Mouse (Mus musculus): ENCODE data around the gene Ctdsp1. TPM values are rescaled to one million over a fixed set of nuclear protein-coding genes. Genes with fewer than 3 reads are reported as not detected.

The Ctdsp1 gene
- total and polyA plus RNA-seq, 3 experiments, result 64.6 to 272 (median 154) TPM

GRCm38 (mm10) chr1:74408589-74409504, 17.5 kb downstream of the Ctdsp1 start, which contains the start of gene Vil1:
Vil1 (plus strand) TSS chr1:74409376.
- H3K9me3 ChIP-seq (replicated peaks), result no peaks in the 10 kb centered on the region
- ATAC-seq (ENCODE audit: extremely low read depth, insufficient number of reproducible peaks, low FRiP score, poor library complexity, severe bottlenecking), result no peak
- no peak for TF ChIP-seq GATA1 (IDR thresholded peaks at IDR 0.05; ENCODE audit: borderline replicate concordance, low read length)
- TF ChIP-seq POLR2AphosphoS5 (IDR thresholded peaks at IDR 0.05; ENCODE audit: insufficient replicate concordance, low read depth, low read length), result no peak
- no peak for TF ChIP-seq GATA2 (IDR thresholded peaks at IDR 0.05; ENCODE audit: borderline replicate concordance, low read depth, low read length)
- TF ChIP-seq TAL1 (conservative IDR thresholded peaks at IDR 0.05; ENCODE audit: low read depth, low read length), result no peak
- no peak for TF ChIP-seq CTCF (IDR thresholded peaks at IDR 0.05; ENCODE audit: low read depth, low read length)
- H3K4me1 ChIP-seq (ENCODE audit: insufficient read depth, low read depth, low read length), result peaks cover 35% of the 10 kb centered on the region
- peaks cover 25% of the 10 kb centered on the region for H3K27me3 ChIP-seq (ENCODE audit: insufficient read depth, low read length)
- DNase-seq (ENCODE audit: low spot score), result no peak
- no peaks in the 10 kb centered on the region for H3K36me3 ChIP-seq (replicated peaks)
- H3K4me3 ChIP-seq (ENCODE audit: low read depth, low read length), result peak within 1 kb of the TSS; percentile 3; the same call in 1 of the 2 replicates

- TF ChIP-seq GATA2 (IDR thresholded peaks at IDR 0.05; ENCODE audit: borderline replicate concordance, low read depth, low read length) (no peak), CTCF (IDR thresholded peaks at IDR 0.05; ENCODE audit: low read depth, low read length) (no peak), TAL1 (conservative IDR thresholded peaks at IDR 0.05; ENCODE audit: low read depth, low read length) (no peak), GATA1 (IDR thresholded peaks at IDR 0.05; ENCODE audit: borderline replicate concordance, low read length) (no peak), POLR2AphosphoS5 (IDR thresholded peaks at IDR 0.05; ENCODE audit: insufficient replicate concordance, low read depth, low read length) (no peak)
These were observed 20.5 kb downstream of the Ctdsp1 start for GRCm38 (mm10) chr1:74411753-74412325.

DNA sequence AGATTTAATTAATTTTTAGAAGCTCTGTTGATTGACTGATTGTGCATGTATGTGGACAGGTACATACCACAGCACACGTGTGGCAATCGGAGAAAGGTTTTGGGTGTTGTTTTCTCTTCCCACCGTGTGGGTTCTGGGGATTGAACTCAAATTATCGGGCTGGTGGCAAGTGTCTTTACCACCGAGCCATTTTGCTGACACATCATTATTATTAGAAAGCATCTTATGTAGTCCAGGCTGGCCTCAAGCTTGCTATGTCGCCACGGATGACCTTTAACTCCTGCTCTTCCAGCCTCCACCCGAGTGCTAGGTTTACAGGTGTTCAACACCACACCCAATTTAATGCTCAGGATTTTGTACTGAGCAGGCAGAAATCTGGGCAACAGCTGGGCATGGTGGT, 21.4 kb downstream of the Ctdsp1 start:
- Histone ChIP-seq H3K4me1 (ENCODE audit: insufficient read depth, low read depth, low read length) (peaks cover 36% of the 10 kb centered on the region), H3K4me3 (ENCODE audit: low read depth, low read length) (no peak overlapping the region), H3K36me3 (replicated peaks) (no peaks in the 10 kb centered on the region), H3K27me3 (ENCODE audit: insufficient read depth, low read length) (peaks cover 28% of the 10 kb centered on the region), H3K9me3 (replicated peaks) (no peaks in the 10 kb centered on the region)
- TF ChIP-seq GATA2 (IDR thresholded peaks at IDR 0.05; ENCODE audit: borderline replicate concordance, low read depth, low read length) (no peak), GATA1 (IDR thresholded peaks at IDR 0.05; ENCODE audit: borderline replicate concordance, low read length) (no peak)
- no peak for DNase-seq (ENCODE audit: low spot score)
- no peak for ATAC-seq (ENCODE audit: extremely low read depth, insufficient number of reproducible peaks, low FRiP score, poor library complexity, severe bottlenecking)

More at GRCm38 (mm10) chr1:74411753-74412325, 20.5 kb downstream of the Ctdsp1 start:
- Histone ChIP-seq H3K36me3 (replicated peaks) (no peaks in the 10 kb centered on the region), H3K9me3 (replicated peaks) (no peaks in the 10 kb centered on the region), H3K27me3 (ENCODE audit: insufficient read depth, low read length) (peaks cover 28% of the 10 kb centered on the region), H3K4me3 (ENCODE audit: low read depth, low read length) (no peak overlapping the region), H3K4me1 (ENCODE audit: insufficient read depth, low read depth, low read length) (peaks cover 39% of the 10 kb centered on the region)
- ATAC-seq (ENCODE audit: extremely low read depth, insufficient number of reproducible peaks, low FRiP score, poor library complexity, severe bottlenecking), result no peak
- DNase-seq (ENCODE audit: low spot score), result no peak

GRCm38 (mm10) chr1:74415143-74415542, 23.8 kb downstream of the Ctdsp1 start:
- H3K36me3 ChIP-seq (replicated peaks), result no peaks in the 10 kb centered on the region

GRCm38 (mm10) chr1:74418747-74419439, 27.6 kb downstream of the Ctdsp1 start:
- no peak for ATAC-seq (ENCODE audit: extremely low read depth, insufficient number of reproducible peaks, low FRiP score, poor library complexity, severe bottlenecking)
- peaks cover 33% of the 10 kb centered on the region for H3K4me1 ChIP-seq (ENCODE audit: insufficient read depth, low read depth, low read length)
- H3K36me3 ChIP-seq (replicated peaks), result no peaks in the 10 kb centered on the region
- H3K9me3 ChIP-seq (replicated peaks), result no peaks in the 10 kb centered on the region
- no peak for DNase-seq (ENCODE audit: low spot score)
- no peak overlapping the region for H3K4me3 ChIP-seq (ENCODE audit: low read depth, low read length)
- peaks cover 50% of the 10 kb centered on the region for H3K27me3 ChIP-seq (ENCODE audit: insufficient read depth, low read length)
- TF ChIP-seq CTCF (IDR thresholded peaks at IDR 0.05; ENCODE audit: low read depth, low read length), result no peak
- TF ChIP-seq GATA2 (IDR thresholded peaks at IDR 0.05; ENCODE audit: borderline replicate concordance, low read depth, low read length), result no peak
- TF ChIP-seq POLR2AphosphoS5 (IDR thresholded peaks at IDR 0.05; ENCODE audit: insufficient replicate concordance, low read depth, low read length), result no peak
- no peak for TF ChIP-seq TAL1 (conservative IDR thresholded peaks at IDR 0.05; ENCODE audit: low read depth, low read length)
- no peak for TF ChIP-seq GATA1 (IDR thresholded peaks at IDR 0.05; ENCODE audit: borderline replicate concordance, low read length)

More at GRCm38 (mm10) chr1:74415143-74415542, 23.8 kb downstream of the Ctdsp1 start:
- ATAC-seq (ENCODE audit: extremely low read depth, insufficient number of reproducible peaks, low FRiP score, poor library complexity, severe bottlenecking), result peak; percentile 54
- Histone ChIP-seq H3K9me3 (replicated peaks) (no peaks in the 10 kb centered on the region), H3K4me3 (ENCODE audit: low read depth, low read length) (no peak overlapping the region), H3K27me3 (ENCODE audit: insufficient read depth, low read length) (peaks cover 38% of the 10 kb centered on the region), H3K4me1 (ENCODE audit: insufficient read depth, low read depth, low read length) (peaks cover 26% of the 10 kb centered on the region)
- no peak for TF ChIP-seq TAL1 (conservative IDR thresholded peaks at IDR 0.05; ENCODE audit: low read depth, low read length)
- DNase-seq (ENCODE audit: low spot score), result no peak

DNA sequence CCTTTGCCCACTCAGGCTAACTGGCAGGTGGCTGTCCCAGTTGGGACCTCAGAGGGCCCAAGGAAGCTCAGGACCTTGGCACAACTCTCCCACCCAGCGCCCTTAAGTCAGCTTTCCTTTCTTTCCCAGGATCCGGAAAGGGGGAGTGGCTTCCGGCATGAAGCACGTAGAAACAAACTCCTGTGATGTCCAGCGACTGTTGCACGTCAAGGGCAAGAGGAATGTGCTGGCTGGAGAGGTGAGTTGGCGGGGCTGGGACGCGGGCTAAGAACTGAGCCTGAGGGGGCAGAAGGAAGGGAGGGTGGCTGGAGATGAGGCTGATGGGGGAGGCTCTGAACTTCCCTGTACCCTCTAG, 28.1 kb downstream of the Ctdsp1 start:
- Histone ChIP-seq H3K27me3 (ENCODE audit: insufficient read depth, low read length) (peaks cover 53% of the 10 kb centered on the region), H3K4me1 (ENCODE audit: insufficient read depth, low read depth, low read length) (peaks cover 27% of the 10 kb centered on the region), H3K36me3 (replicated peaks) (no peaks in the 10 kb centered on the region), H3K4me3 (ENCODE audit: low read depth, low read length) (no peak overlapping the region), H3K9me3 (replicated peaks) (no peaks in the 10 kb centered on the region)
- TF ChIP-seq CTCF (IDR thresholded peaks at IDR 0.05; ENCODE audit: low read depth, low read length) (no peak), GATA1 (IDR thresholded peaks at IDR 0.05; ENCODE audit: borderline replicate concordance, low read length) (no peak), GATA2 (IDR thresholded peaks at IDR 0.05; ENCODE audit: borderline replicate concordance, low read depth, low read length) (no peak), TAL1 (conservative IDR thresholded peaks at IDR 0.05; ENCODE audit: low read depth, low read length) (no peak), POLR2AphosphoS5 (IDR thresholded peaks at IDR 0.05; ENCODE audit: insufficient replicate concordance, low read depth, low read length) (no peak)
- no peak for DNase-seq (ENCODE audit: low spot score)
- no peak for ATAC-seq (ENCODE audit: extremely low read depth, insufficient number of reproducible peaks, low FRiP score, poor library complexity, severe bottlenecking)
